Mouse (Mus musculus) urinary bladder, adult 2 months (tissue): Measurements from ENCODE around the gene Gm4871. TPM values are rescaled to one million over a fixed set of nuclear protein-coding genes. Genes with fewer than 3 reads are reported as not detected.
"Not testable (repeated sequence)": the region's sequence is repeated elsewhere in the genome, so short reads cannot be mapped to it uniquely, and the experiment has no call there.

ENCODE experiments used
- DNase-seq: peaks from one replicate; pipeline ENCODE4 v3.0.0; 2022; ENCODE audit warnings: low spot score
- polyA plus RNA-seq: library from polyadenylated mRNA; depleted of rRNA; stranded (reverse); fragments of >200 nt; gene quantifications from 2 replicates; pipeline ENCODE4 v1.2.3, GENCODE M21; 2012; rRNA removed

Gene Gm4871
- not detected in 2 replicates for polyA plus RNA-seq

DNA sequence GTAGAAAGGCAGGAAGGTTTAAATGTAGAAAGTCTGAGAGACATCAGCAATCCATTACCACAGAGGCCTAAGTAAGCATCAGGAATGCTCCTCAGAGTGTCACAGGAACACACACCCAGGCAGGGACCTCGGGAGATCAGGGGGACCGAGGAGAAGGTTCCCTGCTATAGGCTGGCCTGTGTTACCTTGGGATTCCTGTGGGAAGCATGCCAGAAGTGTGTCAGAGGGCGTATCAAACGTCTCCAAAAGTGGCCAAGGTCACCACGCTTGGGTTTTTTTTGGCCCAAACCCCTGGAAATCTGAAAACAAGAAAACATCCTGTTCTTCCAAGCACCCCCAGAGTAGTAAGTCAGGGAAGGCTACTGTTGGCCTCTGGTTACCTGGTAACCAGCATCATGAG lies at the start of gene Gm4871:
Gene Gm4871, minus strand, starts transcription at position 364 of the 400 bp plus-strand sequence.
- DNase-seq: not testable (repeated sequence)

DNA sequence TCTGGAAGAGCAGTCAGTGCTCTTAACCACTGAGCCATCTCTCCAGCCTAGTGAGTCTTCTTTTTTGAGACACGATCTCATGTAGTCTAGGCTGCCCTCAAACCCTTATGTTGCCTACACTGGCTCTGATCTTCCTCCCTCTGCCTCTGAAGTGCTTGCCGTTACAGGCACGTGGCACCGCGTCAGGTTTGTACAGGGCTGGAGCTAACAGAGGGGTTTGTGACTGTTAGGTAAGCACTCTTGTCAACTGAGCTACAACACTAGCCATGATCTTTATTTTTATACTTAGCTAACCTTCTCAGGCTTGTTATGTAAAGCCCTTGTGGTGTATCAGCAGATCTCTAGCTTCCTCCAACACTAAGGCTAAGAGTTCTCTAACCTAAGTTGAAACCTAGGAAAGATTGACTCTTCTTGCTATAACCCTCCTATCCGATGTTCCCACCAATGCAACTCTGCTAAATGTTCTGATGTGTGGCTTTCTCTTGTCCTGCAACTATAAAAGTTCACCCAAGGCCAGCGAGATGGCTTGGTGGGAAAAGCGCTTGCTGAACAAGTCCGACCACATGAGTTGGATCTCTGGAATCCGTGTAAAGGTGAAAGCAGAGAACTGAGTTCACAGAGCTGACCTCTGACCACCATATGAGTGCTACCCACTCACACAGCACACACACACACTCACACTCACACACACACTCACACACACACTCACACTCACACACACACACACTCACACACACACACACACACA lies 49.5 kb upstream of the Gm4871 start:
- DNase-seq: no peak

DNA sequence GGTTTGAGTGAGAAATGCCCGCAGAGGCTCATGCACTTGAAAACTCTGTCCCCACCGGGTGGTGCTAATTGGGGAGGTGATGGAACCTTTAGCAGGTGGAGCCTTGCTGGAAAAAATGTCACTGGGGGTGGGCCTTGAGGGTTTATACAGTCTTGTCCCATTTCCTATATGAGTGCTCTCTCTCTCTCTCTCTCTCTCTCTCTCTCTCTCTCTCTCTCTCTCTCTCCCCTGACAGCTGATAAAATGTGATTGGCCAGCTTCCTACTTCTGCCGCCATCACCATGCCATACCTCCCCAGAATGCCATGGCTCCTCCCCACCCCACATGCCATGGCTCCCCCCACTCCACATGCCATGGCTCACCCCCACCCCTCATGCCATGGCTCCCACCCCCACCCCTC lies 42.5 kb upstream of the Gm4871 start:
- DNase-seq: no peak

DNA sequence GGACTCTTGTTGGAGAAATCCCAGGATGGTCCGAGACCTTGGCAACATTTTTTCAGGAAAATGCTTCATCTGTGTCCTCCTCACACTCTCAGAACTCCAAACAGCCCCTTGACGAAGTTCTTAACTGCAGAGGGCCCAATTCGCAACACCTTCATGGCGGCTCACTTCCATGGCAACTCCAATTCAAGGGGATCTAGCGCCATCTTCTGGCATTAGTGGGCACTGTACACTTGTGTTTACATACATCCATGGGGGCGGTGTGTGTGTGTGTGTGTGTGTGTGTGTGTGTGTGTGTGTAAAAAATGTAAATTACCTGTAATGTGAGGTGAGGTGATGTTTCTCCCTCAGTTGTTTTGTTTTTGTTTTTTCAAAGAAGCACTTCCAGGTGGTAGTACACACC lies 38.8 kb upstream of the Gm4871 start:
- DNase-seq: no peak

DNA sequence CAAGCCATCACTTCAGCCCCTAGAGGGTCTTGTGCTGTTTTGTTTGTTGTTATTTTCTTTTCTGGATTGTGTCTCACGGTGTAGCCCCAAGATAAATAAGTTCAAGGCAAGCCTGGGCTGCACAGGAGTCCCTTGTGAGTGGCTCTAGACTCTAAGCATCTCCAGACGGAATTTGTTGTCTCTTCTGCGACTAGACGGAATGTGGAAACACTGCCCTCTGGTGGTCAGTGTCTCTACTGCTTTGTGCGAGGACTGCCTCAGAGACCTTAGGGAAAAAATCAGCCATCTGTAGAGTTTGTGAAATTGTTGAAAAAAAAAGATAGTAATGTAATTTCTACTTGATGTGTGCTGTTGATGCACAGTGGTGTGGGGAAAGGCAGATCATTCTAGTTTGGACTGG lies 37.2 kb upstream of the Gm4871 start:
- DNase-seq: no peak

DNA sequence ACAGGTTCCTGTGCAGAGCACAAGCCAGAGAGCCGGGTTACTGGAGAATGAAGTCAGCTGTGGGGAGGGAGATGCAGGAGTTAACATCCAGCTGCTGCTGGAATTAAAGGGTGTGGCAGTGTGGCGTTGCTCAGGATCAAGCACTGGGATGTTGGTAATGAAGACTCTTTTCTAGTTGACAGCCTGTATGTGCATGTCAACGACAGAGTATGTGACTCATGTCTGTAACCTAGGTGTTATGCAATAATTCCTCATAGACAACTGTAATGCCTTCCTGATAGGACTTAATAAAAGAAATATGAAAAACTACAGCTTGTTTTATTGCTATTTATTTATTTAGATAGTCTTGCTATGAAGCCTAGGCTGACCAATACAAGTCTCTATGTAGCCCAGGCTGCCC lies 36.3 kb upstream of the Gm4871 start:
- no peak for DNase-seq

DNA sequence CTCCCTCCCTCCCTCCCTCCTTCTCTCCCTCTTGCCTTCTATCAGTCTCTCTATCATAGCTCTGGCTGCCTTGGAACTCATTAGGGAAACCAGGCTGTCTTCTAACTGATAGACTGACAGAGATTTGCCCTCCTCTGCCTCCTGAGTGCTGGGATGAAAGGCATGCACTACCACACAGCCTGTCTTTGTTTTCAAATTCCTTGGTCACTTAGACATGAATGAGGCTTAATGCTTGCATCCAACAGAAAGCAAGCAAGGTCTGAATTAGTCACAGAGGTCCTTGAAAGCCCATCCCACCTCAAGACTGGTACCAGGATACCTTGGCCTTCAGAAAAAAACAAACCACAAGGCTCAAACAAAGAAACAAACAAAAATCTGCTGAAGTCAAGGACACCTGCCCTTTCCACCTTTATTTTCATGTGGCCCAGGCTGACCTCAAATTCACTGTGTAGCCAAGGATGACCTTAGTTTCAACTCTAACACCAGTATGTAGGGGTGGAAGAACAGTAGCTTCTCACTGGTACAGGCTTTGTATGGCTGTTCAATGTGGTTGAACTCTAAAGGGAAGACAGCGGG lies 32.3 kb upstream of the Gm4871 start:
- no peak for DNase-seq

DNA sequence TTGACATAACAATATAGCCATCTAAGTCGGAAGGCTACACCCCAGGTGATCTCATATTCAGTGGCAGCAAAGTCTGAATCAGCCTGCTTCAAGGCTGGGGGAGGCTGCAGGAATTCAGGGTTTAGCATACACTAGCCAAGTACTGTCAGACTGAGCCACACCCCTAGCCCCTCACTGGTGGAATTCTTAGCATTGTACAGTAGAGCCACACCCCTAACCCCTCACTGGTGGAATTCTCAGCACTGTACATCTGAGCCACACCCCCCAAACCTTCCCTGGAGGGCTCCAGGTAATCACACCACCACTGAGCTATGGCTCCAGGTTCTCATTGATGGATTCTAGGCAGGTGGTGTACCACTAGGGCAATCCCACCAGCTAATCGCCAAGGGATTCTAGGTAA lies 27.0 kb upstream of the Gm4871 start:
- DNase-seq: no peak

DNA sequence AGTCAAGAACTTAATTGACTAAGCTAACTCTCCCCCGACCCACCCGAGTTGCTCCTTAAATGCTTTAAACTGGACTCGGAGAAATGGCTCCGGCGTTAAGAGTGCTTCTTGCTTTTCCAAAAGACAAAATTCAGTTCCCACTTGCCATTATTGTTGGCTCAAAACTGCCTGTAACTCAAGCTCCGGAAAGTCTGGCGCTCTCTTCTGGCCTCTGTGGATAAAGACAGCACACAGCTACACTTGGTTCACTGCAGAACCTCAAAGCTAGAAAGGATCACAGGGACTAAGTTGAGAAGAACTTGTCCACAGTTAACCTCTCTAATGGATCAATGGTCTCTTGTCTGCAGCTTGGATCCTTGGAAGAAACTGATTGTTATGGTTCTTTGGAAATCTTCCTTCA lies 26.2 kb upstream of the Gm4871 start:
- DNase-seq: no peak

DNA sequence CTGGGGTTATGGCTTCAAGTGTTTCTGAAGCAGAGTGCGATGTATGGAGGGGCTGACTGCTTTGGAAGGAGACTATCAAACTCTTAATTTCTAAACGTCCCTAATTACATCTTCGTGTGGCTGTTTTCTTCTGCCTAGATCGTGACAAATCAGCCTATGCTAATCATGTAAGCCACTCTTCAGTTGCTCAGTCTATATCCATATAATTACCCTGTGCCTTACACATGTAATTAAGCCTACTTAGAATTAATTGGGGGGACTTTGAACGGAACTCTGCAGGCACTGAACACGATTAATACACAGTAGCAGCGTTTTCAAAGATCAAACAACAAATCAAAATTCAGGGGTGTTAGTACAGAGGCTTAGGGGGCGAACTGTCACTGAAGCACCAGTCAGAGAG lies 25.4 kb upstream of the Gm4871 start:
- DNase-seq: no peak

DNA sequence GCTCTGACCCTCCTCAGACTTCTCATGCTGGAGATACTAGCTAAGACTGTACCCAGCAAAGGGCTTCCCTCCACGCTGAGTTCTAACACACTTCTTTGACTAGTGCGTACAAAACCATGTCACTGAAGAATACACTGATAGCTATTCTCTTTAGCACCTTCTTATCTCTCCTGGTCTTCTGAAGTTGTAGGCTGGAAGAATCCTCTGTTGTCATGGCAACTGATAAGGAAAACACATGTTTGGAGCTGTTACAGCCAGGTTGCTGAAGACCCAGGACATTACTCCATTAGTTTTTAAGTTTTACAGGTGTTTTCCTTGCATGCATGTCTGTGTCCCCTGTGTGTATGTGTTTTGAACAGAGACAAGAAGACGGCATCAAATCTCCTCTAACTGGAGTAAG lies 21.6 kb upstream of the Gm4871 start:
- DNase-seq: not testable (repeated sequence)

DNA sequence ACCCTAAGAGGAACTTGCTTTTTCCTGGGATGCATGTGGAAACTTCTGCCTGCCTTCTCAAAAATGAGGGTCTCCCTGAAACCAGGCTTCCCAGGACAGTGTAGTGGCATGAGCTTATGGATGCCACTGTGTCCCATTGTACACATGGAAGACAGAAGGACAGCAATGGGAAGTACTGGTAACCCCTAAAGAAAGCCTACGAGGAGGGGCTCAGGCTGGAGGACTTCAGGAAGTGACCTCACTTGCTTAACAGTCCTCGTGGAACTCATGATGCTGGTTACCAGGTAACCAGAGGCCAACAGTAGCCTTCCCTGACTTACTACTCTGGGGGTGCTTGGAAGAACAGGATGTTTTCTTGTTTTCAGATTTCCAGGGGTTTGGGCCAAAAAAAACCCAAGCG lies 10.1 kb upstream of the Gm4871 start, which contains the start of gene 1700018F24Rik:
Gene 1700018F24Rik, plus strand, starts transcription at position 301 of the 400 bp plus-strand sequence.
- not testable (repeated sequence) for DNase-seq

DNA sequence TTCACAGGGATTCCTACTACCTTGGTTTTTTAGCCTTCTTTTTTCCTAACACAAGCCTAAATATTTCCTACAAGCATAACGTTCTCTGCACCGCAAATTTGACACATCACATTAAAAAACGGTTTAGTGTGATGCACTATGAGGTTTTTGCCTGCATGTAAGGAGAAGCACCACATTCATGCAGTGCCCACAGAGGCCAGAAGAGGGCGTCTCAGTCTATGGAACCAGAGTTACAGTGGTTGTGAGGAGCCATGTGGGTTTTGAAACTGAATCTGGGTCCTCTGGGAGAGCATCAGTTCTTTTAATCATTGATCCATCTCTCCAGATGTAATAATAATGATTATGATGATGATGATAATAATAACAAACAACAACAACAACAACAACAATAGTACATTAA lies 9.1 kb upstream of the Gm4871 start:
- no peak for DNase-seq

DNA sequence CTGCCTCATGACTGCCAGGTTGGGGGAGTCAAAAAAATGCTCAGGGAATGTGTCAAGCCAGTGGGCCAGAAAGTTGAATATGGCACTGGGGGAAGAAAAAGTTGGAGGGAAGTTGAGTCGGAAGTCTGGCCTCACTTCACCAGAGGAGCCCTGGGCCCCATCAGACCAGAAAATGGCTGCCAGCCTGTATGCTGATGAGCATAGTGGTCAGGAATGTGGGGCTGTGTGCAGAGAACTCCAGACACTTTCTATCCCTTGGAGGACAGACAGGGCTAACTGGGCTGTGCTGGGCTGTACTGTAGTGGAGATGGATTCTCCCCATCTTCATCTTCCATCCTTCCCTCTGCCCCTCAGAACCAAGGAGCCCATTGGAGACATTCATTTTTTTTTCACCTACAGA lies 2.1 kb downstream of the Gm4871 start:
- not testable (repeated sequence) for DNase-seq

DNA sequence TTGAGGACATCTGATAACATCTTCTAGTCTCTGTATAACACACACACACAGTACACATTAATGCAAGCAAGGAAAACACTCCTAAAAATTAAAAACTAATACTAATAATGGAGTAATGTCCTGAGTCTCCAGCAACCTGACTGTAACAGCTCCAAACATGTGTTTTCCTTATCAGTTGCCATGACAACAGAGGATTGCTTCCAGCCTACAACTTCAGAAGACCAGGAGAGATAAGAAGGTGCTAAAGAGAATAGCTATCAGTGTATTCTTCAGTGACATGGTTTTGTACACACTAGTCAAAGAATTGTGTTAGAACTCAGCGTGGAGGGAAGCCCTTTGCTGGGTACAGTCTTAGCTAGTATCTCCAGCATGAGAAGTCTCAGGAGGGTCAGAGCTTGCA lies 11.8 kb downstream of the Gm4871 start:
- DNase-seq: not testable (repeated sequence)

DNA sequence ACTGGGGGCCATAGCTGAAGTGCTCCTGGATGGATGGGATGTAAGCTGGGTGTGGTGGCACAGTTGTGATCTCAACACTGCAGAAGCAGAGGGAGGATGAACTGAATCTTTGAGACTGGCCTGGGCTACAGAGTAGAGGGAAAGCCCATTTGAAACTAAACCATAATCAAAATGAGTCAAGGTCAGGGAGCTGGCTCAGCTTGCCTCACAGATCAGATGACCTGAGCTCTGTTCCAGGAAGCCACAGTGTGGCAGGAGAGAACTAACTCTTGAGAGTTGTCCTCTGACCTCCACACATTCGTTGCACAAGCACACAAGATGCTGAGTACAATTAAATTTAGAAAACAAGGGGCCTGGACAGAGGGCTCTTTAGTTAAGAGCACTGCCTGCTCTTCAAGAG lies 12.3 kb downstream of the Gm4871 start:
- DNase-seq: not testable (repeated sequence)

DNA sequence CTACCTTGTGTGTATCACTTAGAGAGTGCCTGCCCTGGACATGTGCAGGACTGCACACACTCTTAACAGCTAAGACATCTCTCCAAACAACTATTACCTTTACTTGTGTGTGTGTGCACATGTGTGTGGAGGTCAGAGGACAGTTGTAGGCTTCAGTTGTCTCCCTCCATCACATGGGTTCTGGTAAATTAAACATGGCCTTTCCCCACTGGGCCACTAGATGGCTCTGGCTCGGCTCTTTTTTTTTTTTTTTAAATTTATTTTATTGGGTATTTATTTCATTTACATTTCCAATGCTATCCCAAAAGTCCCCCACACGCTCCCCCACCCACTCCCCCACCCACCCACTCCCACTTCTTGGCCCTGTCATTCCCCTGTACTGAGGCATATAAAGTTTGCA lies 15.8 kb downstream of the Gm4871 start:
- DNase-seq: not testable (repeated sequence)

DNA sequence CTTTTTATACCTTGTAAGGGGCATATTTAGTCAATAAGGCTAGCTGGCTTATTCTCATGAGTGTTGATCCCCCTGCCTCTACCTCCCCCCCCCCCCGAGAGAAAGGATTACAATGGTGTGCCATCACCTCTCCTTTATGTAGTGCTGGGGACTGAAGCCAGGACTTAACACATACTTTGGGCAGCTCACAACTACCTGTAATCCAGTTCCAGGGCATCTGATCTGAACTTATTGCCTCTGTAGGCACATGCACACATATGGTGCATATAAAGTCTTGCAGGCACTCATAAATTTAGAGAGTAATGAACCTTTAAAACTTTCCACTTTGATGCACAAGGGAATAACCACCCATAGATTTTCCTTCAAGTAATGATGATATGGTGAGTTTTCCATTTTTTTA lies 18.3 kb downstream of the Gm4871 start:
- DNase-seq: no peak

DNA sequence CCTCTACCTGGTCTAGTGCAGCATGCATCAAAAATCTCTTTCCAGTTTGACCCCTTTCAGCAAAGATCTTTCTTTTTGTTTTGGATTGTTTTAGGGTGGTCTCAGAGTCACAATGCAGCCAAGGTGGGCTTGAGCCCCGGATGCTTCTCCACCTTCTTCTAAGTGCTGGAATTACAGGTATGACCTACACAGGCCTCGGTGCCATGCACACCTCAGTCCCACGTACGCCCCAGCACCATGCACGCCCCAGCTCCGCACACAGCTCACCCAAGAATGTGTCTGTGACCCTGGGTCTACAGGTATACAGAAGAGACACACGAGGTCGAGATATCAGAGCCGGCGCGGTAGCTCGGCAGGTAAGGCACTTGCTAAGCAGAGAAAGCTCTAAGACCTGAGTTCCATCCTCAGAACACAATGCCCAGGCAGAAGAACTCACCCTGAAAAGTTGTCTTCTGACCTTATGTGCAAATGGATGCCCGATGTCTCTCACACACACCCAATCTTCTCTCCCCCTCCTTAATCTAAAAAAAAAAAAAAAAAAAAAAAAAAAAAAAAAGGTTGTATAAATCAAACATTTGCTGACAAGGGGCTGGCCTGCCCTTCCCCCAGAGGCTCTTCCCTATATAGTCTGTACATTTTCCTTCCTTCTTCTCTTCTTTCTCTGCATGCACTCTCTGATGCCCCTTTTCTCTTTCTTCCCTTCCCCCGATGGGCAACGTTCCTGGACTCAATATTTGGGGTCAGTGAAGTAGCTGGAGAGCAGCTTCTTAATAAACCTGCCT lies 23.5 kb downstream of the Gm4871 start:
- DNase-seq: no peak

DNA sequence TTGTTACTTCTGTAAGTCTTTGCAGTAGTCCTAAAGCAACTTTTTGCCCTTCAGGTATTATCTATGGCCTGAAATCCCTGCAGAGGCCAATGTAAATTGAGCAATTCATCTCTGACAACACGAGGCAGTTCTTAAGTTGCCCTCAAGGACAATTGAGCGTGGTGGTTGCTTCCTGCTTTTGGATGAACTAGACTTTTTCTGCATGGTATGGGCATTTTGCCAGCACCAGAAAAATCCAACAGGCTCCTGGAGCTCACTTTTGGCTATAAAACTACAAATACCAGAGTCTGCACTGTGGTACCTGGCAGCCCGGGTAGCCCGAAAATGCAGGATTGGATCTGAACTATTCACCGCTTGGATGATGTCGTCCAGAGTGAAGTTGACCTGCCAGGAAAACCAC lies 27.0 kb downstream of the Gm4871 start:
- DNase-seq: no peak

DNA sequence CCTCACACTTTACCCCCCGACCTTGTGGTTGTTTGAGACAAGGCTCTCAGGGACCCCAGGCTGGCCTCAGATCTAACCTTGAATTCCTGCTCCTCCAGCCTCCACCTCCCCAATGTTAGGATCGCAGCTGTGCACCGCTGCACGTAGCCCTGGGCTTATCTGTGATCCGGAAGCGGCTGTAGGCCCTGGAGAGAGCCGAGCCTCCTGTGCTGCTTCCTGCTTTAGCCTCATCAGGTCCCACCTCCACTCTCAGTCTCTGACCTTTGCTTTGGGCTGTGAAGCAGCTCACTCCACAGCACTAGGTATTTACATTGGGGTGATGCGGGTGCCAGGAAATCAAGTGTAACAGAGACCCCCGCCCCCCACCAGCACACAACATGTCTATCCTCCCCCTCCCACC lies 28.1 kb downstream of the Gm4871 start:
- DNase-seq: no peak

DNA sequence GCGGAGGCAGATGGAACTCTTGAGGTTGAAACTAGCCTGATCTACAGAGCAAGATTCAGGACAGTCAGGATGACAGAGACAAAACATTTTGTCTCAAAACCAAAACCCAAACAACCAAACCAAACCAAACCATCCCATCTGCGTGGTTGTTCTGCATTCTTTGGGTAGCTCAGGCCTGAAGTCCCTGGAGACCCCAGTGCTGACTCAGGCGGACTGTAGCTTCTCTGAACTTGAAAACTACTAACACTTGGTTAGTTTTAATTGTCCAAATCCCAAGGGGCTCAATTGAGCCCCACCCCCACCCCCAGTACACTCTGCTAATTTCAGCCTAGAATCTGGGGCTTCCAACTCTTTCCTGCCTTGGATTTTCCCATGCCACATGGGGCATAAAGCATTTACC lies 29.2 kb downstream of the Gm4871 start:
- no peak for DNase-seq

DNA sequence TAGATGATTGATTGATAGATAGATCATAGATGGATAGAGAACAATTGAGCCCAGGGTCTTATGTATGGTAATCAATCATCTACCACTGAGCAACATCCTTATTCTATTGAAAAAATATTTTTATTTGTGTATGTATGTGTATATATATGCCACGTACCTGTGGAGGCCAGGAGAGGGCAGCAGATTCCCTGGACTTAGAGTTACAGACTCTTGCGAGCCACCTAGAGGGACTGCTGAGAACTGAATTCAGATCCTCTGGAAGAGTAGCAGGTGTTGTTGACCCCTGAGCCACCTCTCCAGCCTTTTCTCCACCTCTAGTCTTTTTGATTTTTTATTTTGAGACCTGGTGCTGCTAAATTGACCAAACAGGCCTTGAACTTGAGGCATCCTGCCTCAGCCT lies 34.1 kb downstream of the Gm4871 start:
- no peak for DNase-seq
